Mouse (Mus musculus) liver, adult (tissue): ENCODE data around the gene Cux1.

Experiments
- GATA4 ChIP-seq: IDR thresholded peaks from 2 replicates; pipeline ENCODE4 v1.6.1; 2014; ENCODE audit warnings: mild to moderate bottlenecking, low read length; ENCODE audit not compliant: insufficient replicate concordance

The Cux1 gene

GRCm38 (mm10) chr5:136557446-136557845 is 9.8 kb downstream of the Cux1 start:
- no peak for TF ChIP-seq GATA4

DNA sequence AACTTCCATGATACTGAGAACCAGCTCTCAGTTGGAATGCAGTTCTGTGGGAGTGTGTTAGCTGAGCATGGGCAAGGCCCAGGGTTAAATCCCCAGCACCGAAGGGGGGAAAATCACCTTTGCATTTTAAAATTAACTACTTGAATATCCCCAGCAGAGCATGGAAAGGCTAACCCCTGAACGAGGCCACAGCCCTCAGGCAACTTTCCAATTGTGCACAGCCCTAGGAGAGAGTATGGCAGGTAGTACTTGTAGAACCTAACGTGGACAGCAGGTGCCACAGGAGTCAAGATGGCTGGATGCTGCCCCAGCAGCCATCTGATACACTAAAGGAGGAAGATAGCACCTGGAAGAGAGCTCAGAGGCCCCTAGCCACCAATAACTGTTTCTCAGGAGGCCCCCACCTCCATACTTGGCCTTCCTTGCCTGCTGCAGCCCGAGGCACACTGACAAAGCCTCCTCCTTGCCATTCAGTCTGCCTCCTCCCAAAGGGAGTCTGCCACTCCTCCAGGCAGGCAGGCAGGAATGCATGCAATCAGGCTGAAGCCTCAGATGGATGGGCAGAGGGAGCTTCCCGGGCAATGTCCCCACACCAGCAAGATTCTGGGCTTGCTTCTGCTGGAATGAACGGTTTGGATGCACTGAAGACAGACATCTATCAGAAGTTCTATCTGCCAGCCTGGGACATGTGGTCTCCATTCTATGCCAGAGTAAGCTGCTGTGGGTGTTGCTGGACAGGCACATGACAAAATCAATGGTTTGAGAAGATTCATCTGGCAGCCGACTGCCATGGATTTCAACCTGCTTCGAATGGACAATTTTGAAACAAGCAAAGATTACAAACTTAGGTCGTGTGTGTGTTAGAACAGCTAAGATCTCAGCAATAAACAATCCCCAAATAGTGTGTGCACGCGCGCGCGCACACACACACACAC is 10.7 kb downstream of the Cux1 start:
- no peak for TF ChIP-seq GATA4

GRCm38 (mm10) chr5:136555703-136556102 is 11.6 kb downstream of the Cux1 start:
- no peak for TF ChIP-seq GATA4

- TF ChIP-seq GATA4, result no peak
Observed at GRCm38 (mm10) chr5:136552832-136553231, 14.5 kb downstream of the Cux1 start.

GRCm38 (mm10) chr5:136552093-136552492 is 15.2 kb downstream of the Cux1 start:
- no peak for TF ChIP-seq GATA4

DNA sequence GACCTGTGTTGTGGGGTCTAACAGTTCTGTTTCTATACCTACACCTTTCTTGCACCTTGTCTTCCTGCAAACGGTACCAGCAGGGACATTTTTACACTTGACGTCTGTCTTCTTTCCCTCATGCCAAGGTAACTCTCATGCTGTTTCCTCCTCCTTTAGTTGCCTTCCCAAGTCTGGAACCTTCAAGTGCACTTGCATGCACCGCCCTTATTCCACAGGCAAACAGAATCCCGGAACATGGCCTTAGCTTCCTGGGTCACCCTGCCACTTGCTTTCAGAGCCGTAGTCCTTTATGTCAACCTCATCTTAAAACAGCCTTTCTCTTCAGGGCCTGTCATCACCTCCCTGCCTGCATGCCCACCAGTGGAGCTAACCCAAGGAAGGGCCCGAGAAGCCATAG is 15.7 kb downstream of the Cux1 start:
- no peak for TF ChIP-seq GATA4

DNA sequence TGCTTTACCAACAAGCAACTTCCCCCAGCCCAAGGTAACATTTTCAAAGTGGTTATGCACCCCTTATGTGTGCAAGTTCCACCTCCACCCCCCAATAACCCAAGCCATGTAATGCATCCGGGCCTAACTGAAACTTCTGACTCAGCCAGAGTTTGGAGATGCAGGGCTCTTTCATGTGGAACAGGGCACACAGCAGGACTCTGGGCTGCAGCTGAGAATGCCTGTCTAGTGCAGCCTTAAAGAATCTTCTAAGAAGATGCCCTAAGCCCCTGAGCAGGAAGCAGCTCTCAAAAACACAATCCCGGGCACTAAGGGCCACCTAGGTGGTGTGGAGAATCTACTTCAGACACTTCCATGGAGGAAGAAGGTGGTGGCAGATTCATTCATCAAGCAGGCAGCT is 16.6 kb downstream of the Cux1 start:
- TF ChIP-seq GATA4, result no peak

DNA sequence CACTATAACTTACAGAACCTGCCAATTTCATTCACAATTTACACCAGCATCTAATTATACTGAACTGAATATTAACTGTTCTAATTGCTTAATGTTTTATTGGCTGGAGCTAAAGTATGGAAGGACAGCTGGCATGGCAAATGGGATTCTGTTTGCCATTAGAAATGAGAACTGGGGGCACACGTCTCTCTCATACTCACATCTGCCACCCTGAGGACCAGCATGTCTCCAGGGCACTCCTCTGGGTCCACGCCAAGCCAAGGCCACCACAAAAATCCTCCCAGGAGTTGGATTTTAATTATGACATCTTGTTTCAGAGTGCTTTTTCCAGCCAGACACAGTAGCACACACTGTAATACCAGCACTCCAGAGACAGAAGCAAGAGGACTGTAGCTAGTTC is 18.5 kb downstream of the Cux1 start:
- no peak for TF ChIP-seq GATA4

GRCm38 (mm10) chr5:136545061-136545460 is 22.2 kb downstream of the Cux1 start:
- no peak for TF ChIP-seq GATA4

GRCm38 (mm10) chr5:136543171-136543570 is 24.1 kb downstream of the Cux1 start:
- TF ChIP-seq GATA4, result no peak

- no peak for TF ChIP-seq GATA4
Observed at GRCm38 (mm10) chr5:136540952-136541351, 26.3 kb downstream of the Cux1 start.

DNA sequence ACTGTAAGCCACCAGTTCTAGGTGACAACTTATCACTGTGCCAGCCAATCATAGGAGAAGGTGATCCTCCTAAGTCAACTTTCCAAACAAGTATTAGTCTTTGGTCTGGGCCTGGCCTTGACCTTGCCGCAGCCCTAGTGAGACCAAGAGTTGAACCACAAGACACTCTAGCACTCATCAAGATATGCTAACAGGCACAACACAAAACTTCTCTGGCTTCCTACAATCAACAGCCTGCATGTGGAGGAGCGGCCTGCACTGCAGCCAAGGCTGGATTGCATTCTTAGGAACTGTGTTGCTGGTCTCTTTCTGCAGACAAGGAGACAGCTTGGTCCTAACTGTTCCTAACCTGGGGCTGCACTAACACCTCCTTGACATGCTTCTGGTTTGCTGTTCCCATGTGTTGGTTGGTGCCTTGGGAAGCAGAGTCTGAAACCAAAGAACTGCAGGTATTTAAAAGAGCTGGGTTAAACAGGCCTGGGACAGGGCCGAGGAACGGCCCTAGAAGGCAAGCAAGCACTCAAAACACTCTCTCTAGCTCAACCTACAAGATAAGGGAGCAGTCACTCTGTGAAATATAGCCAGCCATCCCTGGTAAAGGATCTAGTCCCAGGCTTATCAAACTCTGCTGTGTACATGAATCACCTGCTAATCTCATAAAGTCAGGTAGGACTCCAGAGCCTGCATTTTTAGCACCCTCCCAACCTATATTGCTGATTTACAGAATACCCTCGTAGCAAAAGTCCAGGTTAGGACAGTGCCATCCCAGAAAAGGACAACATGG is 27.0 kb downstream of the Cux1 start:
- TF ChIP-seq GATA4, result no peak

DNA sequence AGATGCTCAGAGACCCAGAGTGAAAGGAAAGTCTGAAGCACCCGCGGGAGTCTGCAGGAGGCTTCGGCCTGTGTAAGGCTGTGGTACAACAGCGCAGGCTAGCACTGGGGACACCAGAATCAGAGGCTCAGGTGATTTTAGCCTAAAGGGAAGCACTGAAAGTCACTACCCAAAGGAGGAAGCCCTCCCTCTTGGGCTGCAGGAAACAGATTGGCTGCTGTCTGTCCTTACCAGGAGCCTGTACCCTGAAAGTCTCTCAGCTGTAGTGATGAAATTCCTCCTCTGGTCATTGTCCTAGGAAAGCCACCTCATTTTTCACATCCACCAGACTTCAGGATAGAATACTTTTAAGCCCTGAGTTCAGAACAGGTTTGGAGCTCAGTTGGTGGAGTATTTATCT is 30.5 kb downstream of the Cux1 start:
- no peak for TF ChIP-seq GATA4

GRCm38 (mm10) chr5:136535976-136536725 is 31.1 kb downstream of the Cux1 start:
- TF ChIP-seq GATA4, result no peak

DNA sequence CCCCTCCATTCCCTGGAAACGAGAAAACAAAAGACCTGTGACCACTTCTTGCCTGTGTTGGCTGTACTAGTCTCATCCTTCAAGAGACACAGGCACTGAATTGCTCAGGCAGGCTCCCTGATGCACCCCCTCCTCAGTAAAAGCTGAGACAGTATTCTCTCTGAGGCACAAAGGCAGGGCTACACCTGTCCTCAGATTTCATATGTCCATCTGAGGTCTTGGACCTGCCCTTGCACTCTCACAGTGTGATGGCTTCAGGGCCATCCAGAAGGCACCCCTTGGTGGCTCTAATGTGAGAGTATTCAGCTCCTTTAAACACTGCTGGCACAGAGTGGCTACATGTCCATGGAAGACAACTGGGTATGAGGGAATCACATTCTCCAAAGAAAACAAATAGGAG is 32.1 kb downstream of the Cux1 start:
- TF ChIP-seq GATA4, result no peak
